Mouse (Mus musculus): ENCODE data around the gene Pld5.

DNA sequence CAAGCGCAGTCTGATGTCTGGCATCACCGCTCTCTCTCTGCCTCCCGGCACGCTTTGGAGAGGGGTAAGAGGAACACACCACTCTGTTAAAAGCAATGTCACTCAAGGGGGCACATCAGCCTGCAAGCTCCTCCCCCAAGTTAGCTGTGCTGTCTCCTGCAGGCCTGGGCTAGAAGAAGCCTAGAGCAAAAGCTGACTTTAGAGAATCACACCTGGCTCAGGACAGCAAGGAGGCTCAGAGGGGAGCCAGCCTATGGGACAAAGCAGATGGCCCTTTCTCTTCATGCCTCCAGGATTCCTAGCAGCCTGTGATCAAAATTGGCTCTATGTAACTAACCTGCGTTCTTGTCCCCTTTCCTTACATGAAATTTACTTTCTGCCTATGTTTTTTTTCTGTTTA, 107.3 kb downstream of the Pld5 start:
- no peak for TF ChIP-seq POLR2A (IDR thresholded peaks at IDR 0.05; ENCODE audit: borderline replicate concordance, extremely low read depth, insufficient read depth, insufficient read length, poor library complexity, severe bottlenecking)
- TF ChIP-seq CTCF (IDR thresholded peaks at IDR 0.05; ENCODE audit: borderline replicate concordance, extremely low read depth, insufficient read depth, insufficient read length), result no peak

Data from brain, embryonic 14.5 days (tissue).